Mouse (Mus musculus) thymus, adult 2 months (tissue): ENCODE data around the gene Lamc3. TPM values are rescaled to one million over a fixed set of nuclear protein-coding genes. Genes with fewer than 3 reads are reported as not detected.
"Not testable (repeated sequence)": the region's sequence is repeated elsewhere in the genome, so short reads cannot be mapped to it uniquely, and the experiment has no call there.

Source experiments
- DNase-seq: peaks from one replicate; pipeline ENCODE4 v3.0.0; 2021
- H3K27ac ChIP-seq: fragments of 200-500 bp; 2 replicates; pipeline ENCODE4 v1.5.1; 2012; ENCODE audit warnings: low read length, control low read depth; ENCODE audit not compliant: control insufficient read depth, insufficient read depth
- H3K27me3 ChIP-seq: fragments of 200-500 bp; 2 replicates; pipeline ENCODE4 v1.6.1; 2012; ENCODE audit warnings: mild to moderate bottlenecking, low read length, moderate library complexity, mixed read lengths; ENCODE audit not compliant: control insufficient read depth, insufficient read depth
- H3K36me3 ChIP-seq: fragments of 200-500 bp; 2 replicates; pipeline ENCODE4 v1.6.1; 2012; ENCODE audit warnings: mild to moderate bottlenecking, low read length, moderate library complexity; ENCODE audit not compliant: control insufficient read depth, insufficient read depth
- H3K4me1 ChIP-seq: fragments of 200-500 bp; replicated peaks from 2 replicates; pipeline ENCODE4 v1.6.1; 2012; ENCODE audit warnings: low read length; ENCODE audit not compliant: control insufficient read depth, insufficient read depth
- H3K4me3 ChIP-seq: fragments of 200-500 bp; 2 replicates; pipeline ENCODE4 v1.5.1; 2012; ENCODE audit warnings: mild to moderate bottlenecking, low read length, control low read depth, moderate library complexity; ENCODE audit not compliant: control insufficient read depth, insufficient read depth
- CTCF ChIP-seq: fragments of 200-500 bp; IDR thresholded peaks from 2 replicates; pipeline ENCODE4 v1.5.1; 2012; ENCODE audit warnings: mild to moderate bottlenecking, control low read depth, low read length, moderate library complexity, borderline replicate concordance; ENCODE audit not compliant: control insufficient read depth, poor library complexity, insufficient read depth; ENCODE audit errors: extremely low read depth
- POLR2A ChIP-seq: fragments of 200-500 bp; IDR thresholded peaks from 2 replicates; pipeline ENCODE4 v1.6.1; 2012; ENCODE audit warnings: mild to moderate bottlenecking, low read length, control low read depth, moderate library complexity; ENCODE audit not compliant: control insufficient read depth, poor library complexity, insufficient read depth; ENCODE audit errors: extremely low read depth
- WGBS: fragments of 180-500 bp; shearing (Covaris S2); methylation state at CpG from one replicate; pipeline ENCODE4 v1.1.7; 2018; 5-methylcytosine and 5-hydroxymethylcytosine counted together
- polyA plus RNA-seq: library from polyadenylated mRNA; depleted of rRNA; stranded (reverse); fragments of >200 nt; gene quantifications from 2 replicates; pipeline ENCODE4 v1.2.3, GENCODE M21; 2012

The Lamc3 gene
- polyA plus RNA-seq, 1 experiment: 1.1 TPM

- TF ChIP-seq CTCF (no peak), POLR2A (no peak)
- no peak overlapping the region for H3K4me3 ChIP-seq
- WGBS: 38% methylated on average over 6 of the region's 6 CpGs
- no peaks in the 10 kb centered on the region for H3K36me3 ChIP-seq
- no peak for DNase-seq
- H3K27me3 ChIP-seq: no peaks in the 10 kb centered on the region
- H3K27ac ChIP-seq: no peak overlapping the region
- H3K4me1 ChIP-seq: peaks cover 11% of the 10 kb centered on the region
Observed at GRCm38 (mm10) chr2:31904089-31904488, 17.0 kb downstream of the Lamc3 start.

- peaks cover 11% of the 10 kb centered on the region for H3K4me1 ChIP-seq
- no peak for DNase-seq
- 47% methylated on average over 8 of the region's 8 CpGs for WGBS
- H3K36me3 ChIP-seq: no peaks in the 10 kb centered on the region
- TF ChIP-seq CTCF (no peak), POLR2A (no peak)
- no peaks in the 10 kb centered on the region for H3K27me3 ChIP-seq
- no peak overlapping the region for H3K27ac ChIP-seq
- no peak overlapping the region for H3K4me3 ChIP-seq
Observed at GRCm38 (mm10) chr2:31904622-31905021, 17.5 kb downstream of the Lamc3 start.

- Histone ChIP-seq H3K36me3 (no peaks in the 10 kb centered on the region), H3K27me3 (no peaks in the 10 kb centered on the region), H3K4me3 (no peak overlapping the region), H3K4me1 (peaks cover 11% of the 10 kb centered on the region), H3K27ac (no peak overlapping the region)
- DNase-seq: no peak
- WGBS: 67% methylated on average over 9 of the region's 9 CpGs
- no peak for TF ChIP-seq POLR2A
- TF ChIP-seq CTCF: no peak
Observed at GRCm38 (mm10) chr2:31905682-31906081, 18.6 kb downstream of the Lamc3 start.

- no peak for DNase-seq
- H3K27me3 ChIP-seq: no peaks in the 10 kb centered on the region
- TF ChIP-seq CTCF: no peak
- no peak for TF ChIP-seq POLR2A
- no peak overlapping the region for H3K4me3 ChIP-seq
- H3K27ac ChIP-seq: no peak overlapping the region
- H3K36me3 ChIP-seq: no peaks in the 10 kb centered on the region
- 79% methylated on average over 9 of the region's 9 CpGs for WGBS
- peaks cover 11% of the 10 kb centered on the region for H3K4me1 ChIP-seq
Observed at GRCm38 (mm10) chr2:31906407-31906806, 19.3 kb downstream of the Lamc3 start.

- DNase-seq: no peak
- TF ChIP-seq CTCF: no peak
- no peak for TF ChIP-seq POLR2A
- H3K27me3 ChIP-seq: no peaks in the 10 kb centered on the region
- no peak overlapping the region for H3K27ac ChIP-seq
- 86% methylated on average over 4 of the region's 4 CpGs for WGBS
- no peak overlapping the region for H3K4me3 ChIP-seq
- no peaks in the 10 kb centered on the region for H3K36me3 ChIP-seq
- H3K4me1 ChIP-seq: no peaks in the 10 kb centered on the region
Observed at GRCm38 (mm10) chr2:31912575-31912974, 25.5 kb downstream of the Lamc3 start.

- H3K4me1 ChIP-seq, H3K27ac ChIP-seq, DNase-seq, H3K27me3 ChIP-seq, H3K36me3 ChIP-seq, H3K4me3 ChIP-seq: not testable (repeated sequence)
Observed at GRCm38 (mm10) chr2:31914213-31914612, 27.1 kb downstream of the Lamc3 start.

GRCm38 (mm10) chr2:31915112-31915511 is 28.0 kb downstream of the Lamc3 start:
- Histone ChIP-seq H3K4me3 (no peak overlapping the region), H3K27ac (no peak overlapping the region), H3K36me3 (no peaks in the 10 kb centered on the region), H3K4me1 (no peaks in the 10 kb centered on the region), H3K27me3 (no peaks in the 10 kb centered on the region)
- peak; percentile 27; the same call in 1 of the 2 replicates for TF ChIP-seq CTCF
- no peak for TF ChIP-seq POLR2A
- WGBS: 19% methylated on average over 4 of the region's 4 CpGs
- peak; percentile 74 for DNase-seq
